Mouse (Mus musculus) intestine, embryonic 15.5 days (tissue): Measurements from ENCODE around the gene Tmem88b. TPM values are rescaled to one million over a fixed set of nuclear protein-coding genes. Genes with fewer than 3 reads are reported as not detected.
"Not testable (repeated sequence)": the region's sequence is repeated elsewhere in the genome, so short reads cannot be mapped to it uniquely, and the experiment has no call there.

Experiments
- ATAC-seq: fragments of 200-750 bp; cut with Nextera tagmentation; 2 replicates; pipeline ENCODE4 v1.8.0; 2017; ENCODE audit warnings: moderate TSS enrichment, moderate library complexity
- H3K27ac ChIP-seq: fragments of 300-500 bp; sonication (generic); 2 replicates; pipeline ENCODE4 v1.5.1; 2015; ENCODE audit warnings: mild to moderate bottlenecking, inconsistent platforms
- H3K27me3 ChIP-seq: fragments of 300-500 bp; sonication (generic); replicated peaks from 2 replicates; pipeline ENCODE4 v1.6.1; 2015; ENCODE audit warnings: inconsistent platforms
- H3K36me3 ChIP-seq: fragments of 300-500 bp; sonication (generic); 2 replicates; pipeline ENCODE4 v1.6.1; 2015; ENCODE audit warnings: inconsistent platforms
- H3K4me1 ChIP-seq: fragments of 300-500 bp; sonication (generic); replicated peaks from 2 replicates; pipeline ENCODE4 v1.6.1; 2015; ENCODE audit warnings: inconsistent platforms
- H3K4me2 ChIP-seq: fragments of 300-500 bp; sonication (generic); replicated peaks from 2 replicates; pipeline ENCODE4 v1.6.1; 2015; ENCODE audit warnings: mild to moderate bottlenecking, inconsistent platforms
- H3K4me3 ChIP-seq: fragments of 300-500 bp; sonication (generic); replicated peaks from 2 replicates; pipeline ENCODE4 v1.5.1; 2015; ENCODE audit warnings: inconsistent platforms
- H3K9ac ChIP-seq: fragments of 300-500 bp; sonication (generic); 2 replicates; pipeline ENCODE4 v1.6.1; 2015; ENCODE audit warnings: inconsistent platforms
- H3K9me3 ChIP-seq: fragments of 300-500 bp; sonication (generic); 2 replicates; pipeline ENCODE4 v1.6.1; 2016; ENCODE audit warnings: inconsistent platforms
- WGBS: fragments of 180-500 bp; shearing (Covaris S2); methylation state at CpG from one replicate; pipeline ENCODE4 v1.1.7; 2015; 5-methylcytosine and 5-hydroxymethylcytosine counted together
- polyA plus RNA-seq: library from polyadenylated mRNA; unstranded; fragments of >200 nt; fragmentation: Nextera tagmentation; extraction: Ambion mirVana; gene quantifications from 2 replicates; pipeline ENCODE4 v1.2.1, GENCODE M21; 2015

Tmem88b gene
- polyA plus RNA-seq, 1 experiment from 2014 or later: 1.1 TPM

- WGBS: under 1% methylated on average over 60 of the region's 60 CpGs
- Histone ChIP-seq H3K9ac (peak within 1 kb of the TSS; percentile 99), H3K4me2 (peak within 1 kb of the TSS; percentile 72), H3K27ac (peak within 1 kb of the TSS; percentile 87), H3K9me3 (no peaks in the 10 kb centered on the region), H3K36me3 (peaks cover 34% of the 10 kb centered on the region), H3K4me3 (peak within 1 kb of the TSS; percentile 99), H3K4me1 (peaks cover 17% of the 10 kb centered on the region), H3K27me3 (no peaks in the 10 kb centered on the region)
- peak; percentile 99 for ATAC-seq
These were observed 26.4 kb upstream of the Tmem88b start, which contains the start of gene Ccnl2 for GRCm38 (mm10) chr4:155811929-155812664. Ccnl2 (plus strand) TSS chr4:155812489.

GRCm38 (mm10) chr4:155807841-155808240, 22.2 kb upstream of the Tmem88b start:
- H3K9me3 ChIP-seq: no peaks in the 10 kb centered on the region
- no peak overlapping the region for H3K27ac ChIP-seq
- WGBS: 90% methylated on average over 3 of the region's 3 CpGs
- H3K4me3 ChIP-seq: no peak overlapping the region
- peaks cover 17% of the 10 kb centered on the region for H3K4me1 ChIP-seq
- H3K27me3 ChIP-seq: no peaks in the 10 kb centered on the region
- ATAC-seq: no peak
- H3K36me3 ChIP-seq: peaks cover 24% of the 10 kb centered on the region
- H3K4me2 ChIP-seq: no peak overlapping the region
- no peak overlapping the region for H3K9ac ChIP-seq

DNA sequence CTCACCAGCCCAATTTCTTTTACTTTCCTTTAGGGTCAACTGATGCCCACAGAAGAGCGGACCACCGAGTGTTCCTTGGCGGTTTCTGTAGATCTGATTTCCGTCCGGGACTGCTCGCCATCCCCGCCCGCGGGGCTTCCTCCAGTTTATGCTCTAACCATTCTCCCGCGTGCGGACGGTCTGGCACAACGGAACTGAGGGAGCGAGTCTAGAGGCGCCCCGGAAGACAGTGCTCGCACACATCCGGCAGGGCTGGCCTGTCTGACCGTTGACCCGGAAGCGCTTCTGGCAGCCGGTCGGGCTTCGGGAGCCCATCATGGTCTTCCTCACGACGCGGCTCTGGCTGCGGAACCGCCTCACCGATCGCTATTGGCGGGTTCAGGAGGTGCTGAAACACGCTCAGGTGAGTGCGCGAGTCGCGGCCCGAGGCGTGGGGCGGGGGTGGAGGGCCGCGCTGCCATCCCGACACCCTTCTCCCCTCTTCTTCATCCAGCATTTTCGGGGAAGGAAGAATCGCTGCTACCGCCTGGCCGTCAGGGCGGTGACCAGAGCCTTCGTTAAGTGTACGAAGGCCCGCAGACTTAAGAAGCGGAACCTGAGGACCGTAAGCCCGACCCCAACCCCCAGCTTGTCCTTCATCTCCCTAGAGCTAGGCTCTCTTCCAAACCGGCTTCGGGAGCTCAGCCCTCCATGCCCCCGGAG, 17.8 kb upstream of the Tmem88b start:
- Histone ChIP-seq H3K9ac (peak overlapping the region; percentile 73), H3K27me3 (no peaks in the 10 kb centered on the region), H3K9me3 (no peaks in the 10 kb centered on the region), H3K27ac (peak overlapping the region; percentile 51), H3K4me1 (peaks cover 12% of the 10 kb centered on the region), H3K4me3 (peak overlapping the region; percentile 85), H3K4me2 (peak overlapping the region; percentile 65), H3K36me3 (peaks cover 15% of the 10 kb centered on the region; the same call in 1 of the 2 replicates)
- peak; percentile 99 for ATAC-seq
- under 1% methylated on average over 58 of the region's 58 CpGs for WGBS

GRCm38 (mm10) chr4:155802741-155803339, 17.2 kb upstream of the Tmem88b start, which contains the start of gene Mrpl20:
Mrpl20 (plus strand) TSS chr4:155802878.
- H3K4me2 ChIP-seq: peak within 1 kb of the TSS; percentile 65
- H3K4me3 ChIP-seq: peak within 1 kb of the TSS; percentile 85
- H3K36me3 ChIP-seq: peaks cover 9% of the 10 kb centered on the region; the same call in 1 of the 2 replicates
- H3K9me3 ChIP-seq: no peaks in the 10 kb centered on the region
- peak; percentile 71 for ATAC-seq
- H3K27me3 ChIP-seq: no peaks in the 10 kb centered on the region
- peaks cover 12% of the 10 kb centered on the region for H3K4me1 ChIP-seq
- H3K27ac ChIP-seq: peak within 1 kb of the TSS; percentile 51
- H3K9ac ChIP-seq: peak within 1 kb of the TSS; percentile 73
- 8% methylated on average over 12 of the region's 12 CpGs for WGBS

DNA sequence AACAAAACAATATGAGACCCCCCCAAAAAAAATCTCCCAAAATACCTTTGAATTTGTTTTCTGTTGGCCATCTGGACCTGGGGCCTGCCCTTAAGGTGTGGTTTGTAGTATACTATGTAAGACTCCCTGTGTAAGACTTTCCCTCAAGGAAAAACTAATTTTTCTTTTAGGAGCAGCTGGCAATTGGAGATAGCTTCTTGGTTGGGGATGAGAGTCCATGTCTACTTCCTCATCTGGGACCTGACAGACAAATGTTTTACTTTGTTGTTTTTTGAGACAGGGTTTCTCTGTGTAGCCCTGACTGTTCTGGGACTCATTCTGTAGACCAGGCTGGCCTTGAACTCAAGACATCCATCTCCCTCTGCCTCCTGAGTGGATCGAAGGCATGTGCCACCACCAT, 16.4 kb upstream of the Tmem88b start:
- Histone ChIP-seq H3K4me1 (peaks cover 12% of the 10 kb centered on the region), H3K9me3 (no peaks in the 10 kb centered on the region), H3K9ac (no peak overlapping the region), H3K4me3 (no peak overlapping the region), H3K27ac (no peak overlapping the region), H3K36me3 (0 out of 2 replicates have a peak, but pooled peaks cover 3% of the 10 kb centered on the region), H3K4me2 (no peak overlapping the region), H3K27me3 (no peaks in the 10 kb centered on the region)
- ATAC-seq: no peak
- WGBS: 100% methylated on average over 1 of the region's 1 CpGs

GRCm38 (mm10) chr4:155793730-155794129, 8.1 kb upstream of the Tmem88b start:
- Histone ChIP-seq H3K4me1 (no peaks in the 10 kb centered on the region), H3K36me3 (no peaks in the 10 kb centered on the region), H3K9ac (no peak overlapping the region), H3K9me3 (no peaks in the 10 kb centered on the region), H3K27ac (no peak overlapping the region), H3K4me2 (no peak overlapping the region), H3K27me3 (no peaks in the 10 kb centered on the region), H3K4me3 (no peak overlapping the region)
- ATAC-seq: no peak
- WGBS: 57% methylated on average over 2 of the region's 2 CpGs

GRCm38 (mm10) chr4:155791240-155791933, 5.7 kb upstream of the Tmem88b start:
- Histone ChIP-seq H3K4me1 (no peaks in the 10 kb centered on the region), H3K4me3 (no peak overlapping the region), H3K4me2 (no peak overlapping the region), H3K36me3 (no peaks in the 10 kb centered on the region), H3K9ac (no peak overlapping the region), H3K27ac (no peak overlapping the region), H3K27me3 (no peaks in the 10 kb centered on the region), H3K9me3 (no peaks in the 10 kb centered on the region)
- peak; percentile 31; the same call in 1 of the 2 replicates for ATAC-seq
- 76% methylated on average over 24 of the region's 24 CpGs for WGBS

GRCm38 (mm10) chr4:155790650-155791161, 5.0 kb upstream of the Tmem88b start:
- Histone ChIP-seq H3K4me1 (no peaks in the 10 kb centered on the region), H3K9ac (no peak overlapping the region), H3K36me3 (no peaks in the 10 kb centered on the region), H3K27me3 (no peaks in the 10 kb centered on the region), H3K27ac (no peak overlapping the region), H3K9me3 (no peaks in the 10 kb centered on the region), H3K4me2 (no peak overlapping the region), H3K4me3 (no peak overlapping the region)
- peak; percentile 68 for ATAC-seq
- WGBS: 55% methylated on average over 3 of the region's 3 CpGs

GRCm38 (mm10) chr4:155790021-155790489, 4.4 kb upstream of the Tmem88b start, which contains the start of gene Ankrd65:
Ankrd65 (plus strand) TSS chr4:155790439.
- 0 out of 2 replicates have a peak, but pooled peaks have one; percentile 18 for ATAC-seq
- H3K9ac ChIP-seq: no peak within 1 kb of the TSS
- no peak within 1 kb of the TSS for H3K4me2 ChIP-seq
- H3K9me3 ChIP-seq: no peaks in the 10 kb centered on the region
- H3K36me3 ChIP-seq: no peaks in the 10 kb centered on the region
- 85% methylated on average over 3 of the region's 3 CpGs for WGBS
- no peak within 1 kb of the TSS for H3K27ac ChIP-seq
- no peak within 1 kb of the TSS for H3K4me3 ChIP-seq
- no peaks in the 10 kb centered on the region for H3K27me3 ChIP-seq
- no peaks in the 10 kb centered on the region for H3K4me1 ChIP-seq

DNA sequence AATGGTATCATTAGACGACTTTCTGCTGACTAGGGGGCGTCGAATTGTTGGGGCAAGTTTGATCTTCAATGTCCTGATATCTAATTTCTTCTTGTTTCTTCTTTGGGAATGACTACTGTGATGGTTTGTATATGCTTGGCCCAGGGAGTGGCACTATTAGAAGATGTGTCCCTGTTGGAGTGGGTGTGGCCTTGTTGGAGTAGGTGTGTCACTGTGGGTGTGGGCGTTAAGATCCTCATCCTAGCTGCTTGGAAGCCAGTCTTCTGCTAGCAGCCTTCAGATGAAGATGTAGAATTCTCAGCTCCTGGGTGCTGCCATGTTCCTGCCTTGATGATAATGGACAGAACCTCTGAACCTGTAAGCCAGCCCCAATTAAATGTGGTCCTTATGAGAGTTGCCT, 3.2 kb upstream of the Tmem88b start:
- not testable (repeated sequence) for ATAC-seq, H3K27ac ChIP-seq, H3K27me3 ChIP-seq, H3K4me1 ChIP-seq, H3K9ac ChIP-seq, H3K9me3 ChIP-seq, H3K36me3 ChIP-seq, H3K4me2 ChIP-seq, H3K4me3 ChIP-seq
- WGBS: 77% methylated on average over 4 of the region's 4 CpGs

GRCm38 (mm10) chr4:155788300-155788699, 2.6 kb upstream of the Tmem88b start:
- Histone ChIP-seq H3K9me3 (no peaks in the 10 kb centered on the region), H3K36me3 (no peaks in the 10 kb centered on the region), H3K4me1 (no peaks in the 10 kb centered on the region; the same call in 1 of the 2 replicates), H3K9ac (no peak overlapping the region), H3K27me3 (no peaks in the 10 kb centered on the region), H3K4me3 (no peak overlapping the region), H3K4me2 (no peak overlapping the region), H3K27ac (no peak overlapping the region)
- 76% methylated on average over 3 of the region's 3 CpGs for WGBS
- no peak for ATAC-seq
